Mouse (Mus musculus): ENCODE measurements at regions not wholly inside any gene's neighbourhood (a gene's known extent, or its start where the extent isn't known, plus 50 kb on each side); places are given as distances from the start of the nearest gene placed in this dataset.
A peak's percentile ranks its signal among the peaks of the same experiment; 100 is the strongest.

DNA sequence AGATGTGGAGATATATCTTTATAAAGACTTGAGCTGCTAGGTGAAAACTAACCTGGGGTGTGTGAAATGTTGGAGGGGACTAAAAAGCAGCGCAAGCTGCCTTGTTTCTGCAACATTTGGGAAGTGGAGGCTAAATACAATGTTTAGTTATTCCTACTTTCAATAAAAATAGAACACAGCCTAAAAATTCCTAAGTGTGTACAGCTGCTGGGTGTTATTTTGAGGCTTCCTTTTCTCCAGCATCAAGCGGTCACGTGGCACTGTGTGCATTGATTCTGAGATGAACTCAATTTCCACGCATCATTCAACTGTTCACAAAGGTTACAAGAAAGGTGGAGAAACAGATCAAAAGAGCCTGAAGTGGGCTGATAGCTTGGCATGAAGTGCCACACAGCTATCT, 896.4 kb downstream of the Adgrl2 start:
- DNase-seq = no peak

DNA sequence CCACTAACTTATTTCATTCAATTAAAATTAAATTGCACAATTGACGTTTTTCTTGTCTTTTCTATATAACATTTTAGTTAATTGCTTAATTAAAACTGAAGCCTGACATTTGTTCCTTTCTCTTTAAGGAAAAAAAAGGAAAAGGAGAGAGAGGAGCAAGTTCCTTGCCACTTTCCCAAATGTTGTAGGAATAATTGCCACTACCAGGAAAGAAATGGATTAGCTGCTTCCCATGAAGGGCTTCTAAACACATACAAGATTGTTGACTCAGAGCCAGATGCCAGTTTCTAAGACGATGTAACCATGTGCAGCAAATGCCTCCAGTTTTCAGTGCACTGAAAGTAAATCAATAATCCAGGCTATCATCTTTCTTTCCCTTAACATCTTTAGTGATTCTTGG, 914.5 kb downstream of the Adgrl2 start:
- peak; percentile 16 for DNase-seq

DNA sequence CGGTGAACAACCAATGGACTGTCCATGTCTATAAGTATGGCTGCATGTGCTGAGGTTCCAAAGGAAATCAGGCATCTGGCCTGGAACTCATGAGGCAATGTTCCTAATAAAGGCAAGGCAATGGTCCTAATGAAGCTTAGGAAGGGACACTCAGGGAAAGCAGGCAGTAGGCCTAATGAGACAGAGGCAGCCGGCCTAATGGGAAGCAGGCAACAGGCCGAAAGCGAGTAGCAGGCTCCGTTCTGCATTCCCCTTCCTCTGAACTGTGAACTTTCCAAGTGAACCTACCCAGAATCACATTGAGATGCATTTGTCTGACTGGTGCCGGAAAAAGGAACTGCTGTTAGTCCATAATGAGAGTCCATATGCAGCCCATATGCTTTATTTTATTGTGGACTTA, 923.7 kb downstream of the Adgrl2 start:
- DNase-seq = no peak

DNA sequence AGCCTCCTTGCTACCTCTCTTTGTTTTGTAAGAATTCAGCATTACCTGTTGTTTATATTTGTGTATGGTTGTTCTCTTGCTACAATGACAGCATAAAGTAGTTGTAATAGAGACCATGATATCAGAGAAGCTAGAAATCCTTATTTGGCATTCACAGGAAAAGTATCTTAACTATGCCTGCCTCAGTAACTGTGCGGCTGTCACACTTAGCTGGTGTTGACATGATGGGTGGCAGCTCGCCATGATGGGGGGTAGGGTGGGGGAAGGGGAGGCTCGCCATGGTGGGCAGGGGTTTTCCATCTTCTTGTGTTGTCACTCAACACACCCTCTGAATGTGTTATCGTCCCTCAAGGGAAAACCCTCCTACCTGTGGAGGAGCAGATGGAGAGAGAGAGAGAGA, 934.3 kb downstream of the Adgrl2 start:
- no peak for DNase-seq

DNA sequence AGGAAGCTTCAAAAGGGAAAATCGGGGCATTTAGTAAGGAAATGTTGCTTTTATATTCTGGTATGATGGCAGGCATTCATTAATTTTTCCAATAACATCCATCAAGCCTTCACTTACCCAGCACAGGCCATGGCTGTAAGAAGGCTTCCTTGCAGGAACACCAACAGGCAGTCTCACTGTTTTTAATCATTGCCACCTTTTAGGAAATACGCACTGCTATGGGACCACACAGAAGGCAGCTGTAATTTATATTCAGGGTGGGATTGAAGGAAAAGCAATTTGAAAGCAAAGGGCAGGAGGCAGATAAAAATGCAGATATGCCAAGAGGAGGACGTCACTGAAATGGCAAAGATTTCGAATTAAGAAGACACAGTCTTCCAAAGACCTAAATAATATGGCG, 937.8 kb downstream of the Adgrl2 start:
- DNase-seq = no peak

DNA sequence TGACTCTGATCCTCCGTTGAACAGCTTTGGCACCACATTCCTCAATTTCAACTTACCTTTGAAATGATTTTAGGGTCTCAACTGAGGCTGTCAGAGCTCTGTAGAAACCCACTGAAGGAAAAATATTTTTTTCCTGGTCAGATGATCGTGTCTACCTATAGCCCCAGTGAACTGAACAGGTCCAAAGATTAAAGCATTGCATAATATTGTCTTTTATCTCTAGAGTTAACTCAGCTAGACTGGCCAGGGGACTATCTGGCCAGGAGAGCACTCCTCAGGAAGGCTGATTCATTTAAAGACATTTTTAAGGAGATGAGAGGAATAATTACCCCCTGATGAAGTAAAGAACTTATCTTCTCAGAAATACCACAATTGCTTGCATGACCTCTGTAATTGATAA, 942.1 kb downstream of the Adgrl2 start:
- DNase-seq = no peak

DNA sequence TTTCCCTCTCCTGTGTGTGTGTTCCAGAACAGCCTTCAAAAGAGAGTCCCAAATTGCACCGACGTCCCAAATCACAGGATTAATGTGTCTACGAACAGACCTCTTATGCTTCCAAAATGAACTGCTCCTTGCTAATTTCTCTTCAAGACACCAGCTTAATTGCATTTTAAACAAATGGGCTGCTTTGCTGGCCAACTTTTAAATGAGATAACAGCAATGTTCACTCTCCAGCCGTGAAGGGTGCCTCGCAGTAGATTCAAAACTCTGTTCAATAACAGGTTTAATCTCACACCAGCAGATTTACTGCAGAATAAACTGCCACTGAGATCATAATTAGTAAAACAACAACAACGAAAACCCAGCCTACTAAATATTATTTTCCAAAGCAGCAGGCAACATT, 957.8 kb downstream of the Adgrl2 start:
- DNase-seq = no peak

DNA sequence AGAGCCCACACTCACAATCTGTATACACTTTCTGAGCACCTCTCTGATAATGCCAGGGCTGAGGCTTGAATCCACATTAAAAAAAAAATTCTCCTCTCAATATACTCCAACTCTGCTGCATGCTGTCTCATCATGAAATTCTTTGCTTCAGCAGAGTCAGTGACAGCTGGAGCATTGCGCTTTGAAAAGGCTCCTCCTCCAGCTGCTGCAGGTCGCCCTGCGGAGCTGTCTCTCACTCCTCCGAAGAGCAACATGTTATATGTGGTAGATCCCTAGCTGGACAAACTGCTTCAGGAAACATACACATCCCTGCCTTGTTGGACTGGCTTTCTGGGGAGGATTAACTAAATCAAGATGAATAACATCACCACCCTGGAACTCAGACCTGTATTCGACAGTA, 984.5 kb downstream of the Adgrl2 start:
- no peak for DNase-seq

DNA sequence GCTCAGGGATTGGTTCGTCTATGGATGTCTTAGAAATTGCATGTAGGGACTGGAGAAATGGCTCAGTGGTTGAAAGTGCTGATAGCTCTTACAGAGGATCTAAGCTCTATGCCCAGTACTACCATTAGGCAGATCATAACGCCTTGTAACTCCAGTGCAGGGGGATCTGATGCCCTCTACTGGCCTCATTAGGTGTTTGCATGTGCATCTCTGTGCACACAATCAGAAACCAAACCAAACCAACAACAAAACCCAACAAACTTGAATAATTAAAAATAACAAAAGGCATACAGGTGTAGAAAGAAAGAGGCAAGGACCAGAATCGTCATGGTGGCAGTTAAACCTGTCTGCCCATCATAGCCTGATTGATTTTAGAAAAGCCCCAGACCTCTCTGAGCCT, 986.3 kb downstream of the Adgrl2 start:
- peak; percentile 15 for DNase-seq

DNA sequence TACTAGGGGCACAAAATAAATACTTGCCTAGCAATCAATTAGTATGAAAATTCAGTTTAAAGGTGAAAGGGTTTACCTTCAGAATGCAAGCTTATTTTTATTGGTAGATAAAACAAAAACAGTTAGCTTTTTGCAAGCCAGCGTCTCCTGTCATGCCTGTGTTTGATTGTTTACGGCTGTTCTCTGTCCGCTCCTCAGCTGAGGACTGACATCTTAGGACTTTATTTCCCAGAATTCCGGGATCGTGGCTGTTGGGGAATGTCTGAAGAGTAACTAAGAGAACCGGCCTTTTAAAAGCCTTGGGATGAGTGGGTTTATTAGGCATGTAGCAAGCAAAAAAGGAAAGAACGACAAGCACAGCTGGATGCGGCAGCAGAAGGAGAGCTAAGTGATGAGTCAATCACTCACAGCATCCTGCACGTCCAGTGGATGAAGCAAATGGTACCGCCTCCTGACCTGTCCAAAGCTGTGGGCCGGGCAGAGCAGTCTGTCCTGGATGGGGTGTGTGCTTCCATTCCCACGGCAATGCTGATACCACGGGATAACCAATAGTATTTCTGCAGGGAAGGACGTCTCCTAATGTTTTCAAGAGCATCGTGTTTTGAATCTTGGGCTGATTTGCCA, 990.9 kb downstream of the Adgrl2 start:
- DNase-seq = no peak

DNA sequence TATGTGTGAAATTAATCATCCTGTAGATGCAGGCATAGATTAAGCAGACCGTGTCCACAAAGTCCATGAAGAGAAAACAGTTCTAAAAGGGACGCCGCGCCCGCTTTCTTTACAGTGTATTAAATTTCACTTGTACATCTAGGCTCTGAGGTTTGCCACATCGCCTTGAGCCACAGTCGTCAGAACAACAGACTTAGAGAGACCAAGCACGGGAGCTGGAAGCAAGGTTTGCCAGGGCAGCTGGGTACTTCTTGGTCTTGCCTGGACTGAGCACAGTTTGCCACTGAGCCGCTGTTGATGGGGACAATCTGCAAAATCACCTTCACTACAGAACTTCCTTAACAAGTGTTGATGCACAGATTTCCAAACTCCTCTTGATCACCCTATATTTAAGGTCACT, 998.6 kb downstream of the Adgrl2 start:
- no peak for DNase-seq

DNA sequence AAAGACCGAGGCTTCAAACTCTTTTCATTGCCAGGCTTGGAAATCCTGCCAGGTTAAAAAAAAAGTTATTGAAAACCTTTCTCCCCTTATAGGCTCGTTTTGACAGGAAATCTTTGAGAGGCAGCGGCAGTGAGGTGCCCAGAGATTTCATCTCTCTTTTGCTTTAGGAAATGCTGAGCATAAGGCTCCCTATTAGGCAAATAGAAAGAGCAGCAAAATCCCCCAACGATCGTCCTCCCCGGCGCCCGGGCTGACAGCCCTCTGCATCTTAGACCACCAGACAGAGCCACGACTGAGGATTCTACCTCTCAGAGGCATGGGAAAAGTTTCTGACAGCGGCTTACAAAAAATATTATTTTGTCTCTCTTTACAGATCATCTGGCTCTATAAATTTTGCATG, 999.5 kb downstream of the Adgrl2 start:
- DNase-seq = no peak

DNA sequence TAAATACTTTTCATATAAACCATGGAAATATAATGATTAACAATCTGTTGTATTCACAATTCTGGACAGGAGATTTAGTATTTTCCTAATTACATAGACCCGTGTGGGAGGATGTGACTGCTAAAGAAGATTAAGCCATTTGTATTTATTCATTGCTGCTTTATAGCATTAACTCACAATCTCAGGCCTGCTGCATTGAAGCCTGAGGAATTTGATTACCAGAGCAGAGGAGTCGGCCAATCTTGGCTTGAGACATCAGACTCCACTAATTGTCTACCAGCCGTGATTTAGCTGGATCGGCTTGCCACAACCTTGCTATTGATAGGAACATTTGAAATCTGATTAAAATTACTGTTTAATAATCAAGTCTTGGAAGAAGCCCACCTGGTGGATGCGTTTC, 1007.5 kb downstream of the Adgrl2 start:
- peak; percentile 62 for DNase-seq

DNA sequence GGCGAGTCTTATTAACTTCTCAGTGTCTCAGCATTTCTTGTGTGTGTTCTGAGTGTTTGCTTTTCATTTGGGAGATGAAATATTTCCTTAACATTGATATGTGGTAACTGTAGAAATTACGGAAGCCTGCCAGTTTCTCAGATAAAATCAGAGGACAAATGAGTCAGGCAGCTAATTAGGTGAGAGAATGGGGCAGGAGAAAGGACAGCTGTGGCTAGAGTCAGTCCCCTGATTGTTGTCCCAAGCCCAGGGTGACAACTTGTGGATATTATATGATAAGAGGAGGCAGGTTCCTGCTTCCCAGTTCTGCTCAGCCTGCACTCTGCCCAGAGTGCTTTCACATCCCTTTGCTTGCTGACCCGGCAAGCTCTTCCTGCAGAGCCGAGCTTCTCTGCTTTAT, 1008.7 kb downstream of the Adgrl2 start:
- no peak for DNase-seq

DNA sequence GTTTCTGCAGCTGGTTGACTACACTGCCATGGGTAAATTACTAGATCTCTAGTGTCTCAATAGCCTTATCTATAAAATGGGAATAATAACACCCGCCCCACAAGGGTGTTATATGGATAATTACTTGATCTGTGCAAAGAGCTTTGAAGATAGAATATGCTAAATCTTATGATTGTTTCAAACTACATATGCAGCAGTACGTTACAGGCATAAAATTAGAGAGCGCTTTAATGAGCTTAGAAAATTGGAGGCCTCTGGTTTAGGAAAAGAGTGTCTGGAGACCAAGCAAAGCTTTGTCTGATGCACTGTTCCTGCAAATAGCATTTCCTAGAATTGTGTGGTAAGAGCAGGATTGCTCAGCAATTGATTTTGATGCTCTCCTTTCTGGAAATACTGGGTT, 1013.8 kb downstream of the Adgrl2 start:
- DNase-seq = no peak

DNA sequence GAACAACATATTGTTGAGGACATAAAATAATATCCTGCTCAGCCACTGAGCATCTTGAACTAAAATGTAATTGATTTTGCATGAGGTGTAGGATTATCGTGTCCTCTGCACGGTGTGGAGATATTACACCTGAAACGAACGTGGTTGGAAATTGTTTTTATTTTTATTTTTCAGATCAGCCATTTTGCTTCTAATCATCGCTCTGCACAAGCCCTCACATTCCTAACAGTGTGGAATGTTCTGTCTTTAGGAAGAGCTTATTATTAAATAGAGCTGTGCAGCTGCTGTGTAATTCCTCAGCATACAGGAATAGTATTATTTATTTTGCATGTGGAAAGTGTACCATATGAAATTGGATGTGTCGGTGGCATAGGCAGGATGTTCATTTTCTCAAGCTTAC, 1014.3 kb downstream of the Adgrl2 start:
- DNase-seq = no peak

DNA sequence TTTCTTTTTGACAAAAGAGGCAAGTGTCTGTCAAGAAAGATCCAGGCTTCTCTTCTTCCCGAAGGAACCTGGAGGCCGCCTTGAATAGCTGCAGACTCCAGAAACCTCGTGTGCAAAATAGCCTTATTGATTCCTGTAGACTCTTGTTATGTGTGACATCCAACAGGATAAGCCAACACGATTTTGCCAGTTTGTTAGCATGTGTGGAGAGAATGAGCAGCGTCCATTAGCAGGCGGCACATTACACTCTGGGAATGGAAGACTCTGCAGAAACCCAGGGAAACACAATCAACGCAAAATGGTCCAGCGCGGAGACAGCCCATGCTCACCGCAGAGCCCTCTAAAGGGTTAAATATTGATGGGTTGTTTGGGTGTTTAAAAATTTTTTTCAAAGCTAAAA, 1014.9 kb downstream of the Adgrl2 start:
- no peak for DNase-seq

DNA sequence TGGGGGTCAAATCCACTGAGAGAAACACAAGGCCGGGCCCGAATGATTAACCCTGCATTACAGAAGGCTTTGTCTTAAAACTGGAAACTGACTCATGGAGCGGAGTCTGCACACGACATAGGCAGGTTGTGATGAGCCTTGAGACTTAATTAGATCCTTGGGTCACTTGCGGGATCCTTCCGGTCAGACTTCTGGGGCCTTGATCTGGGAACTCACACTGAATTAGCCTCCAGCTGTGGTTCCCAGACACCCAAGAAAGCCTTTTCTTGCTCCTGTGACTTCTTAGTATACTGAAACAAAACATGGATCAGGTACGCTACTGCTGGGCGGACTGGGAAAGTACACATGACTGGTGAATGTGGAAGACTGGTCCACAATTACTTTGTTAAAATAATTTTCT, 1015.8 kb downstream of the Adgrl2 start:
- peak; percentile 17 for DNase-seq

DNA sequence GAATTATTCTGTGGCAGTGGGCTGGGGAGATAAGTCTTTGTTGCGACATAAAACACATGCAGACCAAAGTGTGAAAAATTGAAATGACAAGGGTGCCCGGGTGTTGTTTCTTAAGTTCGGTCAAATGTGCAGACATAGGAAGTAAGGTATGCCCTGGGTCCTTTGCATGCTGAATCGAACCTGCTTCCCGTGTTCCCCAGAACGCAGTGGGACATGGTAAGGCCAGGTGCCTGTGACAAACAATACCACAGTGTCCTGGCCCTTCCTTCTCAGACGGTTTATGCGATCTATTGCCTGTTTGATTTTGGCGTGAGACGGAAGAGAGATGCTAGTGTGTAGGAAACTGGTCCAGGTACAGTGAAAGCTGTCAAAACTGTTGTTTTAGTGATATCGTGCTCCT, 1022.1 kb downstream of the Adgrl2 start:
- DNase-seq = no peak

DNA sequence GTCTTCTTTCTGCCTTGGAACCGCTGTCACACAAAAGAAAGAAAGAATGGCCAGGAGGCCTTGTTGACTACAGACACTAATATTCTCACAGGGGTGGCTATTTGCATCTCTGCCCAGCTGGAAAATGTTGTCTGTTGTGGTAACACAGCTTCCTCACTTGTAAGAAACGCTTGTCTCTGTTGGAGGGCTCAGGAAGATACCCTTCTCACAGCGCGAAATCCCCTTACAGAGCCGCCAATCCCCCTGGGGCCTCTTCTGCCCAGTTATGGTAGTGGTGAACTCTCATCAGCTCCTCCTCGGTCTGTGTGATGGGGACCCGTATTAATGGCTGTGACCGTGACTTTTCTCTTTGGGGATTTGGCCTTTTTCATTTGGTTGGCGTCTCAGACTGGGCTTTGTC, 1022.5 kb downstream of the Adgrl2 start:
- peak; percentile 51 for DNase-seq

DNA sequence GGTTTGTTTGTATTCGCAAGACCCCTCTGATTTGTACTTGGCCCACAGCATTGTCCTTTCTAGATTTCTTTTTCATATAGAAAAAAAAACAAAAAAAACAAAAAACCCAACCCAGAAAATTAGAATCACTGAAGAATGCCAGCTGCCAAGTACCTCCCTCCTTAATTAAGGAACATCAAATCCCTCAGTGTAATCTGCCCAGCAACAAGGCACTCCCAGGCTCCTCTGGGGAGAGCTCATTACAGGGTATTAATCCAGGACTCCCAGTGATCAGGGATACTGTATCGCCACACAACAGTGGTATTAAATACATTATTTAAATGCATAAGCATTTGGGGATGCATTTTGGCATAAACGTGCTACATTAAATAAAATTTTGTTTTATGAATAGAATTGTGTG, 1023.1 kb downstream of the Adgrl2 start:
- peak; percentile 70 for DNase-seq

DNA sequence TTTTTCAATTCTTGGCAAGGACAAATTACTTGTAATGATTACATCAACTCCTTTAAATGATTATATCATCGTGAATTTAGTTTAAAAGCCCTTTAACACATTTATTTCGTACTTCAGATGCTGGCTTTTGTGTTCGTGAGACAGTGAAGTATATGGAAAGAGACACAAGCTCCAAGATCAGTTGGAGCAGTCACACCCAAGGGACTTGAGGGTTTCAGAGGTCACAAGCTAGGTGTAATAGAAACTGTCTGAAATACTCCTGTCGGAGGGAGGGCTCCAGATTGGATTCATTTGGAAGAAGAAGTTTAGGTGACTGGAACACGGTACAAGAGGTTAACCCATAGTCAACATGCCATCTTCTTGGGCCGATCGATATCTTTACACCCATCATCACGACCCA, 1023.5 kb downstream of the Adgrl2 start:
- no peak for DNase-seq

DNA sequence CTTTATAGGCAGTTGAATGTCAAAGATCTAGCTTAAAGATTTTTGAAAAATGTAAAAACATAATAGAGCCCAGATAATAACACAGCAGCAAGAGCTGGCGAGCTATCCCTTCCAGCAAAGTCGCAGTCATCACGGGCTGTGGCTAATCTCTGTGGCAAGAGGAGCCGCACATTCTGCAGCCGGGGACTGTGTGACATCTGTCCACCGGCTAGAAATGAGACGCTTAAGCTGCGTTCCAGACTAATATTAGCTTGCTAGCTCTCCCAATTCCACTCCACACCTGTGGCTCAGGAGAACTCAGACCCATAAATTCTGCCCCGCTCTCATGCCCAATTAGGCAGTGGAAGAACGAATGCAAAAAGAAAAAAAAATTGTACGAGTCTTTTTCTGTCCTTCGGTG, 1024.0 kb downstream of the Adgrl2 start:
- DNase-seq = peak; percentile 67

DNA sequence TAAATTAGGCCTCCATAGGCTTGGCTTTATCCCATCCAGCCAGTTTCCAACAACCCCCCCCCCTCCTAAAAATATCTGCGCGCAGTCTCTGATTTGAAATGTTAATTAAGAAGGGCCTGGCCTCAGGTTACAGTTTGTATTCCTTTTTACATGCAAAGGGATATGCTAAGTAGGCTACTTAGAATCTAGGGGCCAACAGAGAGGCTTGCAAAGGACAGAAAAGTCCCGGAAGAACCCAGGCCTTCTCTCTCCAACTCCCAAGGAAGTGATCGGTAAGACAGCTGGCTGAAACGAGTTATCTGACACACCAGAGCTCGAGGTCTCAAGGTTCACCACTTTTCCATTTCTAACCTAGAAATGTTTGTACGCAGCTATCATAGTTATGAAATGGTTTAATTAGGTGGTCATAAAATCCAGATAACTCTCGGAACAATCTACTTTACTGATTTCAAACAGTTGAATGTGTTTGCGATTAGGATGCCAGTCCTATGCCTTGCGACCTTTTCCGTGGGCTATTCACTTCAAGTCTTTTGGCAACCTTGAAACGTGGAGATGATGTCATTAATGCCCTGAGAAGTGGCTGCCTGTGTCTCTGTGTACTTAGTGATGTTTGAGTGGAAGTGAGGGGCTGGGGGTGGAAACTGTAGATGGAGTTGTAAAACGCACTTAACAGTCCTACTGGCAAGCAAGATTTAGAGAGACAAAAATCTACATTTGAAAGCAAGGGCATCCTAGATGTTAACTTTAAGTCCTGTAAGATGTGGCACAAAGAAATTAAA, 1026.5 kb downstream of the Adgrl2 start:
- DNase-seq = no peak

DNA sequence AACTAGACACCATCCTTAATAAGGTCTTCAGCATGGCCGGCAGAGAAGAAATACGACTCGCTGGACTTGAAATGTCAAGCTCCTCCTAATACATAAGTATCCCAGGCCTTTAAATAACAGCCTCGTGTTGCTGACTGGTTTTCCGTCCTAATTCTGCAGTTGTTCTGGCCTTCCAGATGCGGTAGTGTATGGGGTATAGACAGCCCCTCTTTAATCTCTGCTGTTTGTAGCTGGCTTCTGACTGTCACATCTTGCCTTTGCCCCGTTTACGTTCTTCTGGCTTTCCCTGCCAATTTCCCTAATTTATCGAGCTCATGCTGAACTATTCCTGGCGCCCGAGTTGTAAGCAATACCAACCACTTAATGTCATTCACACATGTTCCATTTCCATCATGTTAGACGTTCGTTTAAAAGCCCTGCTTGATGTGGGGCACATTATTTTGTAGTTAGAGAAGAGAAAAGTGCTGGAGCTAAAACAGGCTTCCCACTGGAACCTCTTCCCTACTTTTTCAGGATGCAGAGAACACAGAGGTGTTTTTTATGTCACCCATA, 1042.2 kb downstream of the Adgrl2 start:
- DNase-seq = no peak

All from retina, postnatal 1 day (tissue).